Mouse (Mus musculus): ENCODE measurements at regions not wholly inside any gene's neighbourhood (a gene's known extent, or its start where the extent isn't known, plus 50 kb on each side); places are given as distances from the start of the nearest gene placed in this dataset.

GRCm38 (mm10) chr16:93071726-93072125 lies 245.8 kb upstream of the Runx1 start:
- no peak for DNase-seq (ENCODE audit: low spot score in 2 of 2)

GRCm38 (mm10) chr16:93066821-93067220 lies 240.9 kb upstream of the Runx1 start:
- DNase-seq (ENCODE audit: low spot score in 2 of 2) = no peak

- DNase-seq (ENCODE audit: low spot score in 2 of 2) = no peak
These were observed 235.7 kb upstream of the Runx1 start for GRCm38 (mm10) chr16:93061475-93062179.

GRCm38 (mm10) chr16:93056295-93056694 lies 230.3 kb upstream of the Runx1 start:
- DNase-seq (ENCODE audit: low spot score in 2 of 2) = no peak

- DNase-seq (ENCODE audit: low spot score in 2 of 2) = no peak
These were observed 229.6 kb upstream of the Runx1 start for GRCm38 (mm10) chr16:93055545-93055944.

- DNase-seq (ENCODE audit: low spot score in 2 of 2) = no peak
These were observed 225.3 kb upstream of the Runx1 start for GRCm38 (mm10) chr16:93051233-93051632.

GRCm38 (mm10) chr16:93048418-93048932 lies 222.5 kb upstream of the Runx1 start:
- no peak for DNase-seq (ENCODE audit: low spot score in 2 of 2)

- DNase-seq (ENCODE audit: low spot score in 2 of 2) = no peak
These were observed 221.6 kb upstream of the Runx1 start for GRCm38 (mm10) chr16:93047594-93047993.

- DNase-seq (ENCODE audit: low spot score in 2 of 2) = no peak
These were observed 220.3 kb upstream of the Runx1 start for GRCm38 (mm10) chr16:93046221-93046620.

GRCm38 (mm10) chr16:93043355-93043754 lies 217.4 kb upstream of the Runx1 start:
- DNase-seq (ENCODE audit: low spot score in 2 of 2) = no peak

- DNase-seq (ENCODE audit: low spot score in 2 of 2) = no peak
These were observed 217.0 kb upstream of the Runx1 start for GRCm38 (mm10) chr16:93042941-93043340.

GRCm38 (mm10) chr16:93042491-93042890 lies 216.5 kb upstream of the Runx1 start:
- no peak for DNase-seq (ENCODE audit: low spot score in 2 of 2)

GRCm38 (mm10) chr16:93041887-93042286 lies 215.9 kb upstream of the Runx1 start:
- DNase-seq (ENCODE audit: low spot score in 2 of 2) = no peak

GRCm38 (mm10) chr16:93041399-93041798 lies 215.4 kb upstream of the Runx1 start:
- no peak for DNase-seq (ENCODE audit: low spot score in 2 of 2)

GRCm38 (mm10) chr16:93035626-93036025 lies 209.7 kb upstream of the Runx1 start:
- no peak for DNase-seq (ENCODE audit: low spot score in 2 of 2)

- DNase-seq (ENCODE audit: low spot score in 2 of 2) = no peak
These were observed 208.0 kb upstream of the Runx1 start for GRCm38 (mm10) chr16:93033943-93034342.

GRCm38 (mm10) chr16:93031624-93032023 lies 205.7 kb upstream of the Runx1 start:
- DNase-seq (ENCODE audit: low spot score in 2 of 2) = no peak

- DNase-seq (ENCODE audit: low spot score in 2 of 2) = no peak
These were observed 202.7 kb upstream of the Runx1 start for GRCm38 (mm10) chr16:93028640-93029039.

- DNase-seq (ENCODE audit: low spot score in 2 of 2) = no peak
These were observed 202.1 kb upstream of the Runx1 start for GRCm38 (mm10) chr16:93028016-93028415.

GRCm38 (mm10) chr16:93026094-93026648 lies 200.2 kb upstream of the Runx1 start:
- no peak for DNase-seq (ENCODE audit: low spot score in 2 of 2)

GRCm38 (mm10) chr16:93019800-93020555 lies 194.0 kb upstream of the Runx1 start:
- no peak for DNase-seq (ENCODE audit: low spot score in 2 of 2)

- no peak for DNase-seq (ENCODE audit: low spot score in 2 of 2)
These were observed 192.8 kb upstream of the Runx1 start for GRCm38 (mm10) chr16:93018766-93019165.

- no peak for DNase-seq (ENCODE audit: low spot score in 2 of 2)
These were observed 191.1 kb upstream of the Runx1 start for GRCm38 (mm10) chr16:93017025-93017424.
